Mouse (Mus musculus) MEL (cell line): ENCODE measurements around the gene Tmed3.

Source experiments
- CTCF ChIP-seq, 3 experiments: IDR thresholded peaks in 2 of 3; conservative IDR thresholded peaks in 1 of 3; 2 replicates each; pipeline ENCODE4 v1.5.1; 2011 to 2012; ENCODE audit warnings: low read length in 3 of 3, low read depth in 2 of 3, mild to moderate bottlenecking in 2 of 3, improper control_type of control experiment in 1 of 3, inconsistent platforms in 1 of 3, mixed read lengths in 1 of 3, moderate library complexity in 1 of 3; ENCODE audit not compliant: control insufficient read depth in 1 of 3, insufficient read depth in 1 of 3, poor library complexity in 1 of 3, severe bottlenecking in 1 of 3
- EP300 ChIP-seq, 2 experiments: IDR thresholded peaks; 2 replicates each; pipeline ENCODE4 v1.6.1; 2011; ENCODE audit warnings: improper control_type of control experiment in 2 of 2, low read length in 2 of 2, low read depth in 1 of 2, mild to moderate bottlenecking in 1 of 2
- HCFC1 ChIP-seq: IDR thresholded peaks from 2 replicates; pipeline ENCODE4 v1.6.1; 2012; ENCODE audit warnings: low read depth, mild to moderate bottlenecking, inconsistent platforms, low read length, improper control_type of control experiment, moderate library complexity
- MAFK ChIP-seq: IDR thresholded peaks from 2 replicates; pipeline ENCODE4 v1.6.1; 2011; ENCODE audit warnings: low read depth, mild to moderate bottlenecking, low read length, improper control_type of control experiment, borderline replicate concordance
- MAX ChIP-seq: IDR thresholded peaks from 2 replicates; pipeline ENCODE4 v1.6.1; 2011; ENCODE audit warnings: low read length, improper control_type of control experiment
- MAZ ChIP-seq: IDR thresholded peaks from 2 replicates; pipeline ENCODE4 v1.6.1; 2012; ENCODE audit warnings: low read depth, mild to moderate bottlenecking, inconsistent platforms, low read length, improper control_type of control experiment
- NELFE ChIP-seq: IDR thresholded peaks from 2 replicates; pipeline ENCODE4 v1.6.1; 2011; ENCODE audit warnings: low read depth, low read length, improper control_type of control experiment
- POLR2A ChIP-seq, 2 experiments: IDR thresholded peaks; 2 replicates each; pipeline ENCODE4 v1.6.1; 2011 to 2012; ENCODE audit warnings: low read length in 2 of 2, mild to moderate bottlenecking in 2 of 2, control low read depth in 1 of 2, improper control_type of control experiment in 1 of 2, low read depth in 1 of 2, moderate library complexity in 1 of 2; ENCODE audit not compliant: control insufficient read depth in 1 of 2, insufficient read depth in 1 of 2, poor library complexity in 1 of 2
- TCF12 ChIP-seq: IDR thresholded peaks from 2 replicates; pipeline ENCODE4 v1.6.1; 2014; ENCODE audit warnings: low read depth, mild to moderate bottlenecking, inconsistent platforms, low read length, improper control_type of control experiment, moderate library complexity

DNA sequence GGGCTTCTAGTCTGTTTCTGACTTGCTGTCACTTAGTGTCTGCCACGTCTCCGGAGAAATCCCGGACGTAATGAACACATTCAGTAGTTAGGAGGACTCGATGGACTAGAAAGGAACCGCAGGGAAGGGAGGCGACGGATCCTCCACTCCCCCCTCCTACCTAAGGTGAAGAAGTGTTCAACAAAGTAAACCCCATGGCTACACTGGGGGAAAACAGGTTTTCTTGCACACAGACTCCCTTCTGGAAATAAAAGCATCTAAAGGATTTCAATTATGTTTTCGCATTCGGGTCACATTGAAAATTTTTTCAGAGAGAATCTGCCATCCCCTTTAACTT is 297 bp upstream of the Tmed3 start:
- TF ChIP-seq MAZ = 0 out of 2 replicates have a peak, but pooled peaks have one; percentile 54
- TF ChIP-seq CTCF (IDR thresholded peaks at IDR 0.05 in 2 of 3, conservative IDR thresholded peaks at IDR 0.05 in 1 of 3; ENCODE audit: control insufficient read depth in 1 of 3, insufficient read depth in 1 of 3, low read depth in 2 of 3, low read length in 3 of 3, poor library complexity in 1 of 3, severe bottlenecking in 1 of 3) = no peak
- TF ChIP-seq HCFC1 = no peak
- no peak for TF ChIP-seq TCF12
- no peak for TF ChIP-seq NELFE
- no peak for TF ChIP-seq EP300 (IDR thresholded peaks at IDR 0.05; ENCODE audit: low read depth in 1 of 2, low read length in 2 of 2)
- no peak for TF ChIP-seq MAX
- TF ChIP-seq MAFK = no peak
- TF ChIP-seq POLR2A (IDR thresholded peaks at IDR 0.05; ENCODE audit: control insufficient read depth in 1 of 2, insufficient read depth in 1 of 2, low read depth in 1 of 2, low read length in 2 of 2, poor library complexity in 1 of 2) = no peak
